Mouse (Mus musculus) E14TG2a.4 (cell line): ENCODE measurements at regions not wholly inside any gene's neighbourhood (a gene's known extent, or its start where the extent isn't known, plus 50 kb on each side); places are given as distances from the start of the nearest gene placed in this dataset.

Source experiments
- CTCF ChIP-seq: conservative IDR thresholded peaks from 2 replicates; pipeline ENCODE4 v1.5.1; 2014; ENCODE audit warnings: low read length
- NANOG ChIP-seq: IDR thresholded peaks from 2 replicates; pipeline ENCODE4 v1.6.1; 2014; ENCODE audit warnings: borderline replicate concordance, low read length, mixed read lengths
- POU5F1 ChIP-seq: IDR thresholded peaks from 2 replicates; pipeline ENCODE4 v1.6.1; 2014; ENCODE audit warnings: low read length, borderline replicate concordance

DNA sequence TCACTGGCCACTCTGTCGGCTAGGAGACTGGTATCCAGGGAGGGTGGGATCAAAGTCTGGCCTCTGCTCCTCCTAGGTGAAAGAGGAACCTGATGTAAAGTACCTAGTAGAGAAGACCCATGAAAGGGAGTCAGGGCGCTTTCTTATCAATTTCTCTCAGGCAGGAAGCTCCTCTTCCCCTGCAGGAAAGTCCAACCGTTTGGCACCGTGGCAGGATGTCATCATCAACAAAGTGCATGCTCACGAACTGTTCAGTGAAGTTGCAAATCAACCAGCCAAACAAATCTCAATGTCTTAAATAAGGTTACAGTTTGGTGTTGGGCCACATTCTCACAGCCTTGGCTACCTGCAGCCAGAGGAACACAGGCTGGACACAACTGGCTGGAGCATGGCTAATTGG lies 138.2 kb upstream of the Krr1 start:
- TF ChIP-seq POU5F1 (no peak), CTCF (no peak), NANOG (no peak)
